ENCODE assay signal across 23 mouse cellular contexts in genomic region chr3:38806036-38806435, GRCm38 (mm10).
DNase-seq lines count a peak whose midpoint lies in the region; ATAC-seq lines count a peak whose summit lies in the region.
"Had no signal": no experiment of that assay in that cellular context is flagged by ENCODE, and none has a peak within 500 bp of the region (broad histone marks: within the 10 kb centered on the region; RNA-seq: fewer than 3 reads in every experiment).

No protein-coding gene starts in this region.

- H3K9me3 ChIP-seq in limb, embryonic 11.5 days (ENCODE audit: control insufficient read depth, low read length): no peaks in the 10 kb centered on the region
- no peaks in the 10 kb centered on the region for H3K9me3 ChIP-seq in limb, embryonic 10.5 days (replicated peaks)
- H3K9me3 ChIP-seq in embryonic facial prominence, embryonic 10.5 days: no peaks in the 10 kb centered on the region
- H3K9me3 ChIP-seq: embryonic facial prominence, embryonic 15.5 days; forebrain, embryonic 10.5 days; heart, embryonic 12.5 days; hindbrain, embryonic 10.5 days; hindbrain, embryonic 15.5 days had no signal

- no peak for ATAC-seq in limb, embryonic 11.5 days (ENCODE audit: insufficient number of reproducible peaks, low FRiP score, low TSS enrichment, low read depth)
- ATAC-seq: CD4-positive, CD25-positive, alpha-beta regulatory T cell, adult 4 months; forebrain, embryonic 14.5 days had no signal

- no peak overlapping the region for H3K27ac ChIP-seq in limb, embryonic 11.5 days (replicated peaks; ENCODE audit: low read depth, low read length)
- H3K27ac ChIP-seq in limb, embryonic 10.5 days: no peak overlapping the region
- H3K27ac ChIP-seq in embryonic facial prominence, embryonic 10.5 days (replicated peaks): no peak overlapping the region
- H3K27ac ChIP-seq: embryonic facial prominence, embryonic 15.5 days; forebrain, embryonic 10.5 days; hindbrain, embryonic 10.5 days; hindbrain, embryonic 15.5 days had no signal

- DNase-seq in limb, embryonic 11.5 days (ENCODE audit: low spot score): peak; percentile 21
- DNase-seq in limb, embryonic 10.5 days (ENCODE audit: low spot score): no peak
- DNase-seq in embryonic facial prominence, embryonic 10.5 days (ENCODE audit: low spot score): peak; percentile 18
- DNase-seq in forelimb bud, embryonic 11.5 days (ENCODE audit: low read depth, low spot score): peak; percentile 21
- DNase-seq in lung, postnatal 36 days: peak; percentile 12
- no peak for DNase-seq in testis, postnatal 14 days (ENCODE audit: low spot score)
- DNase-seq in gastrocnemius, postnatal 4 days (ENCODE audit: low spot score in 2 of 2): no peak
- DNase-seq: adrenal gland, postnatal 10 days; B cell, adult 2 months; cerebellum, adult 11 months; cerebellum, adult 8-10 months; cerebellum, postnatal 14 days; embryo, embryonic 11 days; gastrocnemius, postnatal 10 days had no signal

- H3K4me1 ChIP-seq in limb, embryonic 11.5 days (ENCODE audit: control insufficient read depth, insufficient read depth, low read length): no peaks in the 10 kb centered on the region
- H3K4me1 ChIP-seq in limb, embryonic 10.5 days: peaks cover 20% of the 10 kb centered on the region
- peaks cover 26% of the 10 kb centered on the region for H3K4me1 ChIP-seq in embryonic facial prominence, embryonic 10.5 days
- H3K4me1 ChIP-seq: hindbrain, embryonic 15.5 days had no signal

- no peak overlapping the region for H3K9ac ChIP-seq in limb, embryonic 11.5 days (ENCODE audit: low read length)
- H3K9ac ChIP-seq: embryonic facial prominence, embryonic 15.5 days; heart, embryonic 12.5 days; hindbrain, embryonic 15.5 days had no signal

- WGBS in limb, embryonic 11.5 days: 56% methylated on average over 5 of the region's 5 CpGs
- 57% methylated on average over 5 of the region's 5 CpGs for WGBS in limb, embryonic 10.5 days
- 64% methylated on average over 5 of the region's 5 CpGs for WGBS in embryonic facial prominence, embryonic 10.5 days

- no peaks in the 10 kb centered on the region for H3K36me3 ChIP-seq in limb, embryonic 11.5 days (ENCODE audit: control insufficient read depth, insufficient read depth, low read length)
- no peaks in the 10 kb centered on the region for H3K36me3 ChIP-seq in limb, embryonic 10.5 days
- H3K36me3 ChIP-seq in embryonic facial prominence, embryonic 10.5 days (replicated peaks): no peaks in the 10 kb centered on the region
- H3K36me3 ChIP-seq: embryonic facial prominence, embryonic 15.5 days; forebrain, embryonic 10.5 days; G1E; heart, embryonic 12.5 days; hindbrain, embryonic 10.5 days; hindbrain, embryonic 15.5 days had no signal

- H3K27me3 ChIP-seq in limb, embryonic 11.5 days (ENCODE audit: control insufficient read depth, insufficient read depth, low read length): no peaks in the 10 kb centered on the region
- H3K27me3 ChIP-seq in limb, embryonic 10.5 days (ENCODE audit: low read depth, poor library complexity, severe bottlenecking): no peaks in the 10 kb centered on the region
- H3K27me3 ChIP-seq in embryonic facial prominence, embryonic 10.5 days (replicated peaks; ENCODE audit: low read depth, poor library complexity, severe bottlenecking): no peaks in the 10 kb centered on the region
- H3K27me3 ChIP-seq: embryonic facial prominence, embryonic 15.5 days; heart, embryonic 12.5 days; hindbrain, embryonic 15.5 days had no signal

- H3K4me3 ChIP-seq in limb, embryonic 11.5 days (ENCODE audit: low read depth, low read length): no peak overlapping the region
- no peak overlapping the region for H3K4me3 ChIP-seq in limb, embryonic 10.5 days
- no peak overlapping the region for H3K4me3 ChIP-seq in embryonic facial prominence, embryonic 10.5 days
- H3K4me3 ChIP-seq: embryonic facial prominence, embryonic 15.5 days; erythroblast, embryonic 14.5 days; forebrain, embryonic 10.5 days; heart, embryonic 12.5 days; hindbrain, embryonic 10.5 days; hindbrain, embryonic 15.5 days had no signal

- H3K4me2 ChIP-seq in limb, embryonic 11.5 days (ENCODE audit: low read depth, severe bottlenecking): no peak overlapping the region
- H3K4me2 ChIP-seq: embryonic facial prominence, embryonic 15.5 days; heart, embryonic 12.5 days; hindbrain, embryonic 15.5 days had no signal

Comparison
In these comparisons a context has a peak if more than half of its experiments do, and no peak if none do; other contexts are left out.
1. DNase-seq: peak in limb, embryonic 11.5 days (single experiment), embryonic facial prominence, embryonic 10.5 days (single experiment), forelimb bud, embryonic 11.5 days (single experiment) and lung, postnatal 36 days (single experiment); none in limb, embryonic 10.5 days (single experiment), testis, postnatal 14 days (single experiment) and gastrocnemius, postnatal 4 days (0 of 2).